Mouse (Mus musculus): Measurements from ENCODE around the gene Sec24c.

The Sec24c gene

GRCm38 (mm10) chr14:20659687-20660086 lies 14.4 kb upstream of the Sec24c start:
- no peak for DNase-seq (ENCODE audit: low spot score in 2 of 2)

- DNase-seq (ENCODE audit: low spot score in 2 of 2), result peak; percentile 87 to 89
These were observed 13.1 kb upstream of the Sec24c start for GRCm38 (mm10) chr14:20660827-20661660.

DNA sequence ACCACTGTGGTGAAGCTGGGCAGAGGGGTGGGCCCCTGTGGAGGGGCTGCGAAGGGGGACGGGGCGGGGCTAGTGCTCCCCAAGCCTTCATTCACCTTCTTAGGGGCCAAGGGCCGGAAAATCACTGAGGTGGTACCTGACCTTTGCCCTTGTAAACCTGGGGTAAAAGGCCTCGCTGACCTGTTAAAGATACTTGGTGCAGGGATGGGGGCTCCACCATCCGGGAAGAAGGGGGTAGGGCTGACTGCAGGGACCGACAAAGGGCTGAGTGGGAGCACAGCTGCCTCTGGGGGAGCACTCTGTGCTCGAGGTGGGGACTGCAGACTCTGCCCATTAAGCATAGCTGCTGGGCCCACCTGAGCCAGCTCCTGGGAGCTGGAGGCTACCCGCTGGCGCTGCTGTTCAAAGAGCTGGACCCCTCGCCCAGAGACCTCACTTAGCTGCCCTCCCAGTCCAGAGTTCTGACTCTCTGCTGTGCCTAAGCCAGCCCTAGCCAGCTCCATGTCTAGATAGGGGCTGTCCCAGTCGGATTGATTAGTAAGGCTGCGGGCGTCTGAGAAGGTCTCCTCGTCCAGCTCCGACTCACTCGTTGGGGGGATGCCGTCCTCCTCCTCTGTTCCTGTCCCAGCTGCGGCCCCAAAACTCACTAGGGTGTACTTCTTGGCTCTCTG lies 12.3 kb upstream of the Sec24c start:
- DNase-seq (ENCODE audit: low spot score in 2 of 2), result no peak

DNA sequence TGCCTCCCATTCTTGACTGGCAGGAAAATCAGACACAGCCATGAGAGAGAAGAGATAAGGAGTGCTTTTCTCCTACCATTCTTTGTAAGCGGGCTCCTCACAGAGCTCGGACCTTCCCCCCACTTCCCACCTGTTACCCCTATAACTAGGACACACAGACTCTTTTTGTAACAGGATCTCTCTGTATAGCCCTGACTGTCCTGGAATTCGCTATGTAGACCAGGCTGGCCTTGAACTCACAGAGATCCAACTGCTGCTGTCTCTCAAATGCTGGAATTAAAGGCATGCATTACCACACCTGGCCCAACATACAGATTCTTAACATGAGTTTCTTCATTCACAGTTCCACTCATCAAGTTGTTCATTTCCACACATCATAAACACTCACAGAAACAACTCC lies 11.4 kb upstream of the Sec24c start:
- no peak for DNase-seq (ENCODE audit: low spot score in 2 of 2)

DNA sequence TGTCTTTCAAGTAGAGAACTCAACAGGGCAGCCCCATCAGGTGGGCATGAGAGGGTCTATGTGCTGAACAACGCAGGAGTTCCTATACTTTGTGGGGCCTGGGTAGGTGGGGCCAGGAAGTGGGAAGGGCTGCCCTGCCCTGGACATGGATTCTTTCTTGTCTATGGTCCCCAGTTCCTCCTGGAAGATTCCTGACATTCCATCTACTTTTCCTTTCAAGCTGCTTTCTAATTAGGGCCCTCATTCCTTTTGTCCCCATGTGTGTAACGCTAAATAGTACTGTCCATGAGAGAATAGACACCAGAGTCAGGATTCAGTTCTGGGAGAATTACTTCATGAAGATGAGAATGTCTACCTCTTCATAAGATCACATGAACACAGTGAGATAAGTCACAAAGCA lies 10.5 kb upstream of the Sec24c start:
- DNase-seq (ENCODE audit: low spot score in 2 of 2), result no peak

DNA sequence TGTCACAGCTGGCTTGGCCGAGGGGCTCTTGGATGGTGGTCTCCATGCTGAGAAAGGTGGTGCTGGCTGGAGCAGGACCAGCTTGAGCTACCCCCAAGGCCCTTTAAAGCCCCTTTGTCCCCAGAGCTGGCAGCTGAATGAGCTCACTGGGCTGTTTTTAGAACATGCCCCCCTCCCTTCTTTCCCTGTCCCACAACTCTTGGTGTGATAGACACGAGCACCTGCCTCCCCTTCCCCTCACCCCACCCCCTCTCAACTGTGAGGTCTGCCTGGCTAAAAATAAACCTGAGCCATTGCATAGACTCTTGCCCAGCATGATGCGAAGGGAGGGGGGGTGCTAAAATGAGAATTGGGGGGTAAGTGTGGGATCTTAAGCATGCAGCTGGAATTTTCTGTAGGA lies 9.7 kb upstream of the Sec24c start:
- no peak for DNase-seq (ENCODE audit: low spot score in 2 of 2)

- DNase-seq (ENCODE audit: low spot score in 2 of 2), result no peak
These were observed 6.6 kb upstream of the Sec24c start for GRCm38 (mm10) chr14:20667469-20667868.

DNA sequence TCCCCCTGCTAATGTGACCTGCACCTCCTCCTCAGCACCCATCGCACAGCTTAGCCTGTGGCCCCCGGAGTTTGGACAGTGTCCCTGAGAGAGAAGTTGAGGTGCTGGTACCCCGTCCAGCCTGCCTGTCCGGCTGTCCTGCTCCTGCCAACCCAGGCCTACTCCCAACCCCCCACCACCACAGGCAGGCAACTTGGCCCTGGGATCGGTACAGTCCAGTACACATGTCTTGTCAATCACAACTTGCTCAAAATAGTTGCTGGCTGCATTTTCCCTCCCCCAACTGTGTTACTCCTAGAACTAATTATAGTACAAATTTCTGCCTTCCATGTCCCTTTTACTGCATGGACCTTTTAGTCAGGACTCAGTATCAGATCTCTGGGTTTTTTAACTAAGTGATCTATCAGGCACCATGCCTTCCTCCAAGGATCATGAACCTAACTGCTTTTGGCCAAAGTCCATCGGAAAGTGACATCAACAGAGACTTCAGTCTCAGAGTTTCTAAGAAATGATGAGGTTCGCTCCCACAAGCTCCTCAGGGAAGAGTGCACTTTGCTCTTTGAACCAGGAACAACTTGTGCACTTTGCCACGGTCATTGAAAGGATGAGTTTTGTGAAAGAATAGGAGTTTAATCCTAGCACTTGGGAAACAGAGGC lies 5.8 kb upstream of the Sec24c start, which contains the start of gene Synpo2l:
Gene Synpo2l (minus strand): TSS at position 201 of the 657 bp plus-strand sequence.
- no peak for DNase-seq (ENCODE audit: low spot score in 2 of 2)

DNA sequence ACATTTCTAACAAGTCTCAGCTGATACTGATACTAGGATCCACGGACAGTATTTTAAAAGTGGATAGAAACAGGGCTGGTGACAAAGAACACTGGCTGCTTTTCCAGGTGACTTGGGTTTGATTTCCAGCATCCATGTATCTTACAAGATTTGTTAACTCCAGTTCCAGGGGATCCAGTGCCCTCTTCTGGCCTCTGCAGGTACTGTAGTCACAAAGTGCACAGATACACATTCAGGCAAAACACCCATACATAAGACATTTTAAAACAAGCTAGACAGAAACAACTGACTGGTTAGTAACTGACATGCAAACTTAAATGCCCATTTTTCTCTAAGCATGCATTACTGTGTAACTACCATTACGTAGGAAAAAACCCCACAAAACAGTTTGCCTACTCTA lies 1.1 kb upstream of the Sec24c start:
- DNase-seq (ENCODE audit: low spot score in 2 of 2), result no peak

DNA sequence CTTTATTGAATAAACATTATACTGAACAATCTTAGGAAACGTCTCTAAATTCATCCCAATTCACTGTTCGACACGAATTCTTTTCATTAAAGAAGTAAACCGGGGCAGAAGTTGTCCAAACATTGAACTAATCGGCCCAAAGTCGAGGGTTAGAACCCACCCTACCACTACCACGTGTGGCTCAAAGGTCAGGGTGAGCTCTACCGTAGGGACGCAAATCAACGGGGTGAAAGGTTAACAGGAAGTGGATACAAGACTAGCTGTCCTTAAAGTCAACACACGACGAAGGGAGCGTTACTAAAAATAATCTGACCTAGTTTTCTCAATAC lies 409 bp upstream of the Sec24c start:
- DNase-seq (ENCODE audit: low spot score in 2 of 2), result peak in 1 of 2 experiments; percentile 35

- DNase-seq (ENCODE audit: low spot score in 2 of 2), result no peak
These were observed 3.8 kb downstream of the Sec24c start for GRCm38 (mm10) chr14:20677906-20678305.

DNA sequence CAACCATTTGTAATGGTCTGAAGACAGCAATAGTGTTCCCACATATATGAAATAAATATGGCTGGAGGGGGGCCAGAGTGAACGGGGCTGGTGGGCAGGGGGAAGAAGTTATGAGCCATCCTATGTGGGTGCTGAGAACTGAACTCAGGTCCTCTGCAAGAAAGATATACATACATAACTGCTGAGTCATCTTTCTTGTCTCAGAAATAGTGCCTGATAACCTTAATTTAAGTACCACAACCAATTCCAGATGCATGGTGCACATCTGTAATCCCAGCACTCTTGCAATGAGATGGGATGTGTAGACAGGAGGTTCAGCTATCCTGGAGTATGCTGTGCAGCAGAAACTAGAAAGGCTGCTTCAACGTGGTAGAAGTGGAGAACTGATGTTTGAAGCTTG lies 7.6 kb downstream of the Sec24c start:
- no peak for DNase-seq (ENCODE audit: low spot score in 2 of 2)

DNA sequence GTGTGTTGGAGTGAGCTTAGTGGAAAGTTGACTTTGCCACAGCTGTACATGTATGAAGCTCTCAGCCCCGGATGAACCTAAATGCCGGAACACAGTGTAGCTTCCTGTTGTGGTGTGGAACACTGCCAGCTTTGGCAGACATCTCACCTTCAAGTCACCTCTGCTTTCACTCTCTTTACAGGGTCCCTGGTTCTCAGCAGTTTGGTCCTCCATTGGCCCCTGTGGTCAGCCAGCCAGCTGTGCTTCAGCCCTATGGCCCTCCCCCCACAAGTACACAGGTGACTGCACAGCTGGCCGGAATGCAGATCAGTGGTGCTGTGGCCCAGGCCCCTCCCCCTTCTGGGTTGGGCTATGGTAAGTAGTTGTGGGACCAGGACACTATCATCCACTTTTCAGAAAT lies 8.4 kb downstream of the Sec24c start:
- no peak for DNase-seq (ENCODE audit: low spot score in 2 of 2)

DNA sequence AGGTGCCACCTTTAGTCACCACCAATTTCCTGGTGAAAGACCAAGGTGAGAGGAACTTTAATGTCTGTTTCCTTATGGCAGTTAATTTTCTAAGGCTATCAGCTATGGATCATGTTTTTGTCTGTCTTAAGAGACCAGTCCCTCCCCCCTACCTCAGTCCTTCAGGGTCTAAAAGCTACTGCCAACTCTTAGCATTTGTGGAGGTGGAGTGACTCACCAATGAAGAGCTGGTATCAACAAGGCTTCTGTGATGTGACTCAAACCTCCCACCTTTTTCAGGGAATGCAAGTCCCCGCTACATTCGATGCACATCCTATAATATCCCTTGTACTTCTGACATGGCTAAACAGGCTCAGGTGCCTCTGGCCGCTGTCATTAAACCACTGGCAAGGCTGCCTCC lies 12.5 kb downstream of the Sec24c start:
- DNase-seq (ENCODE audit: low spot score in 2 of 2), result no peak

DNA sequence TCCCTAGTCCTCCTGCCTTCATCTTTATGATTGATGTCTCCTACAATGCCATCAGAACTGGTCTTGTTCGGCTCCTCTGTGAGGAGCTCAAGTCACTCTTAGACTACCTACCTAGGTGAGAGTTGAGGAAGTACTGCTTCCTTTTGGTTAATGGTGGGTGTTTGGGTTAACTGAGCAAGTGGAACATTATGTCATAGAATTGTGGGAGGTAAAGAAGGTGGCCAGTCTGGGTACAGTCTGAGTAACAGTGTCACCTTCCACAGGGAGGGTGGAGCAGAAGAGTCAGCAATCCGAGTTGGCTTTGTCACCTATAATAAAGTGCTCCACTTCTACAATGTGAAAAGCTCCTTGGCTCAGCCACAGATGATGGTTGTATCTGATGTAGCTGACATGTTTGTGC lies 14.9 kb downstream of the Sec24c start:
- DNase-seq (ENCODE audit: low spot score in 2 of 2), result no peak

DNA sequence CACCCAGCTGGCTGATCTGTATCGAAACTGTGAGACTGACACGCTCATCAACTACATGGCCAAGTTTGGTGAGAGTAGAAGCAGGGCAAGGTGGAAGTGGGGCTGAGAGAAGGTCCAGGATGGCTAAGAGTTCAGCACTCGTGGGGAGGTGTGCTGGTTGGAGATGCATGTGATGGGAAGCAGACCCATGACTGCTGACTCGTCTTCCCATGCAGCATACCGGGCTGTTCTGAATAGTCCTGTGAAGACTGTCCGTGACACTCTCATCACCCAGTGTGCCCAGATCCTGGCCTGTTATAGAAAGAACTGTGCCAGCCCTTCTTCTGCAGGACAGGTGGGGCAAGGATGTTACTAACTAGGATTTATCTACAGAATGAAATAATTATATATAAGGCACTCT lies 17.7 kb downstream of the Sec24c start:
- DNase-seq (ENCODE audit: low spot score in 2 of 2), result no peak

GRCm38 (mm10) chr14:20693589-20694101 lies 19.5 kb downstream of the Sec24c start:
- DNase-seq (ENCODE audit: low spot score in 2 of 2), result no peak

DNA sequence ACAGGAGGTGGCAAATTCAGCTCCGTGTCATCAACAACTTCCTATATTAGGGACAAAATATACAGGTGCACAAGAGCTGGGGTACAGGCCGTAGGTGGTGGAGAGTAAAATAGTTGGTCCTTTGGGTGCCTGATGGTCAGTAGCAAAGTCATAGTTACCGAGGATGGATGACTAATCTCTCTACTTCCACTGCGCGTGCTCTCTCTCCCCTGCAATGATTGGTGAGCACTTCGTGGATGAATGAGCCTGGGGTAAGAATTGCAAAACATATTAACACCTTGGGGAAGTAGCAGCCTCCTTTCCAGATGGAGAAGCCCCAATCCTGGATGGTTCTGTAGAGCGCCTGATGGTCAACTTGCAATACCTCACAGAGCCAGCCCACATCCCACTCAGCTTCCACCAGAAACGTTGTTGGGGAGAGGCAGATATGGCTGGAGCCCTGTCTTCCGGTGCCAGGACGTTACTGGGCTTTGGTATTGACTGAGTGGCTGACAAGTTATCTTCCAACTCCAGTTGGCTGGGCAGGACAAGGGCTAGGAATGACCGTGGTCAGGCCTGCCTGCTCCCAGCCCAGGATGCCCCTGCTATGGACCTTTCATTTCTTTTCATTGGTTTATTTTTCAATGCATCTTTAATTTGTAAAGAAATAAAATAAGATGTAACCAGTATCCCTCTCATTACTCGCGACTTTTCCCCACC lies 20.2 kb downstream of the Sec24c start:
- no peak for DNase-seq (ENCODE audit: low spot score in 2 of 2)

- DNase-seq (ENCODE audit: low spot score in 2 of 2), result peak; percentile 77 to 81
These were observed 21.0 kb downstream of the Sec24c start, which contains the start of gene Fut11 for GRCm38 (mm10) chr14:20694884-20695760. Fut11 (plus strand) TSS chr14:20694968.

DNA sequence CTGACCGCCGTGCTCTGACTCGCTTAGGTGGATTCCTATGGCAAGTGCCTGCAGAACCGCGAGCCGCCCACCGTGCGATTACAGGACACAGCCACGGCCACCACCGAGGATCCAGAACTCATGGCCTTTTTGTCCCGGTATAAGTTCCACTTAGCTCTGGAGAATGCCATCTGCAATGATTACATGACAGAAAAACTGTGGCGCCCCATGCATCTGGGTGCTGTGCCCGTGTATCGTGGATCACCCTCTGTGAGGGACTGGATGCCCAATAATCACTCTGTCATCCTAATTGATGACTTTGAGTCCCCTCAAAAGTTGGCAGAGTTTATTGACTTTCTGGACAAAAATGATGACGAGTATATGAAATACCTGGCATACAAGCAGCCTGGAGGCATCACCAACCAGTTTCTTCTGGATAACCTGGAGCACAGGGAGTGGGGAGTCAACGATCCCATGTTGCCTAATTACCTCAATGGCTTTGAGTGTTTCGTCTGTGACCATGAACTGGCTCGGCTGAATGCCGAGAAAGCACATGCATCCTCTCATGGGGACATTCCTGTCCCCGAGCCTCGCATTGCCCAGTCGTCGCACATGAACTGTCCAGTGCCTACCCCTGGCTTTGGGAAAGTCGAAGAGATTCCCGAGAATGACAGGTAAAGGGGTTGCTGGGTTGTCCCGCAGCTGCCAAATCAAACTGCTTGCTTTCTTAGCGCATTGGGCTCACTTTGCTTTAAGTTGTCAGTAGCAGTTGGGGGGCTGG lies 21.8 kb downstream of the Sec24c start:
- no peak for DNase-seq (ENCODE audit: low spot score in 2 of 2)

All from urinary bladder, adult 18-20 months (tissue).